In genomic region chr10:39270406-39270805, GRCm38 (mm10) we compare ENCODE assay signal across 15 mouse cellular contexts.
DNase-seq lines count a peak whose midpoint lies in the region.
"Had no signal": no experiment of that assay in that cellular context is flagged by ENCODE, and none has a peak within 500 bp of the region (broad histone marks: within the 10 kb centered on the region; RNA-seq: fewer than 3 reads in every experiment).

No protein-coding gene starts in this region.

- peak; percentile 22 for DNase-seq in adrenal gland, postnatal 10 days
- DNase-seq in adrenal gland, adult (ENCODE audit: inconsistent age in 2 of 2, low spot score in 1 of 2) = no peak
- DNase-seq in heart, adult 11 months = peak; percentile 85
- no peak for DNase-seq in heart, postnatal 25 days (ENCODE audit: low spot score)
- peak; percentile 2 for DNase-seq in kidney, postnatal 10 days
- no peak for DNase-seq in kidney, adult 11 months
- DNase-seq: adrenal gland, postnatal 14 days; cerebellum, adult 11 months; cerebellum, adult 2 months; cerebellum, adult 9-11 months; cerebellum, postnatal 25 days; forebrain, postnatal 0 days; gastrocnemius, postnatal 10 days; heart, postnatal 14 days; kidney, adult 18-20 months had no signal

- intact Hi-C loops in heart, postnatal 25 days (cut with DNase I) = no loop called here

Comparison
In these comparisons a context has a peak if more than half of its experiments do, and no peak if none do; other contexts are left out.
1. DNase-seq: peak in adrenal gland, postnatal 10 days (single experiment), heart, adult 11 months (single experiment) and kidney, postnatal 10 days (single experiment); none in adrenal gland, adult (0 of 2), heart, postnatal 25 days (single experiment) and kidney, adult 11 months (single experiment).